Mouse (Mus musculus) skeletal muscle tissue, adult 2 months (tissue): ENCODE data around the gene Lrp5.

Experiments
- DNase-seq: peaks from one replicate; pipeline ENCODE4 v3.0.0-alpha.2; 2012; ENCODE audit warnings: low read depth, low spot score

Gene Lrp5

GRCm38 (mm10) chr19:3656144-3656543 is 30.2 kb downstream of the Lrp5 start:
- DNase-seq, result no peak

- DNase-seq, result no peak
These were observed 31.4 kb downstream of the Lrp5 start for GRCm38 (mm10) chr19:3654940-3655339.

- DNase-seq, result no peak
These were observed 32.3 kb downstream of the Lrp5 start for GRCm38 (mm10) chr19:3654058-3654457.

GRCm38 (mm10) chr19:3653508-3653907 is 32.9 kb downstream of the Lrp5 start:
- no peak for DNase-seq

GRCm38 (mm10) chr19:3651989-3652388 is 34.4 kb downstream of the Lrp5 start:
- no peak for DNase-seq

- no peak for DNase-seq
These were observed 35.1 kb downstream of the Lrp5 start for GRCm38 (mm10) chr19:3651220-3651619.

- DNase-seq, result no peak
These were observed 35.9 kb downstream of the Lrp5 start for GRCm38 (mm10) chr19:3650448-3650847.

- DNase-seq, result no peak
These were observed 37.4 kb downstream of the Lrp5 start for GRCm38 (mm10) chr19:3648830-3649450.

GRCm38 (mm10) chr19:3647999-3648398 is 38.4 kb downstream of the Lrp5 start:
- DNase-seq, result no peak

- DNase-seq, result no peak
These were observed 40.6 kb downstream of the Lrp5 start for GRCm38 (mm10) chr19:3645813-3646212.

GRCm38 (mm10) chr19:3645318-3645717 is 41.0 kb downstream of the Lrp5 start:
- no peak for DNase-seq

GRCm38 (mm10) chr19:3639561-3639960 is 46.8 kb downstream of the Lrp5 start:
- DNase-seq, result no peak

- peak; percentile 31 for DNase-seq
These were observed 47.7 kb downstream of the Lrp5 start for GRCm38 (mm10) chr19:3638698-3639097.

GRCm38 (mm10) chr19:3632018-3632417 is 54.3 kb downstream of the Lrp5 start:
- DNase-seq, result no peak

- no peak for DNase-seq
These were observed 54.9 kb downstream of the Lrp5 start for GRCm38 (mm10) chr19:3631431-3631830.

GRCm38 (mm10) chr19:3630486-3630885 is 55.9 kb downstream of the Lrp5 start:
- DNase-seq, result no peak

- no peak for DNase-seq
These were observed 56.3 kb downstream of the Lrp5 start for GRCm38 (mm10) chr19:3630027-3630426.

GRCm38 (mm10) chr19:3628223-3628622 is 58.1 kb downstream of the Lrp5 start:
- DNase-seq, result no peak

GRCm38 (mm10) chr19:3625111-3625510 is 61.3 kb downstream of the Lrp5 start:
- no peak for DNase-seq

GRCm38 (mm10) chr19:3623824-3624223 is 62.5 kb downstream of the Lrp5 start:
- peak; percentile 47 for DNase-seq

GRCm38 (mm10) chr19:3623294-3623693 is 63.1 kb downstream of the Lrp5 start:
- no peak for DNase-seq

GRCm38 (mm10) chr19:3620871-3621270 is 65.5 kb downstream of the Lrp5 start:
- DNase-seq, result no peak

GRCm38 (mm10) chr19:3619359-3619758 is 67.0 kb downstream of the Lrp5 start:
- no peak for DNase-seq

GRCm38 (mm10) chr19:3613991-3614390 is 72.4 kb downstream of the Lrp5 start:
- DNase-seq, result no peak
